Mouse (Mus musculus) CD4-positive, CD25-positive, alpha-beta regulatory T cell, adult 4 months (primary cell): ENCODE data around the gene Frmd4a. TPM values are rescaled to one million over a fixed set of nuclear protein-coding genes. Genes with fewer than 3 reads are reported as not detected.

Source experiments
- ATAC-seq: one replicate; pipeline ENCODE4 v1.8.0; 2017
- polyA plus RNA-seq, 2 experiments: library from polyadenylated mRNA; unstranded; fragments of 100-300 nt; shearing (Covaris generic); gene quantifications; one replicate each; pipeline ENCODE4 v1.2.1; 2017

Frmd4a gene
- 1 to 10 TPM; 1.2 TPM for polyA plus RNA-seq

DNA sequence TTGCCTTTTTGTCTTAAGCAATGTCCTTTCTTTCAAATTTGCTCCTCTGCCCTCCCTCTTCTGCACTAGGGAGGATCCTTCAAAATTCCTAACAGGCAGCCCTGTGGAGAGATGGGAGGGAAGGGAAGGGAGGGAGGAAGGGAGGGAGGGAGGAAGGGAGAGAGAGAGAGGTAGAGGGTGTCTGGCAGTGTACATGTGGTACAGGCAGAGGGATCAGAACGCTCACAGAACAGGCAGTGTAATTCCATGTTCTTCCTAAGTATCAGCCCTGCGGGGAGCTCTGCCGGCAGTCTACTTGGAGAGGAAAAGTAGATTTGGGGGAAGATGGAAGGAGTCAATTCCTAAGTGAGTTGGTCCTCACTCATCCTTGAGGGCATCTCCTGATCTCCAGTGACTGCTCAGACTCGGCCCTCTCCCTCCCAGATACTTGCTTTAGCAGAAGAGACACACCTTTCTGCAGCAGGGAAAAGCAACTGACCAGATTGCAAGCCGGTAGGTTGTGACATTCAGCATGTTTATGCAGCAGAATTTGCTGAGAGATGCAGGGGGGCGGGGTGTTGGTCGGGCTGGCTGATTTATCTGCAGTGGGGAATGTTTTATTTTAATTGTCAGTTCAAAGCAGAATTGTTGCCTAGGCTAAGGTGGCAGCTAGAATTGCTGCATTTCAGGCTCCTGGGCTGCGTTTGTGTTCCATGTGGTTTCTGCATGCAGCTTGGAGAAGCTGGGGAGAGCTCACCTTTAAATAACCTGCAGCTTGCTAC lies at the start of gene Frmd4a:
Frmd4a (plus strand) TSS at position 190 of the 761 bp plus-strand sequence.
- no peak for ATAC-seq

DNA sequence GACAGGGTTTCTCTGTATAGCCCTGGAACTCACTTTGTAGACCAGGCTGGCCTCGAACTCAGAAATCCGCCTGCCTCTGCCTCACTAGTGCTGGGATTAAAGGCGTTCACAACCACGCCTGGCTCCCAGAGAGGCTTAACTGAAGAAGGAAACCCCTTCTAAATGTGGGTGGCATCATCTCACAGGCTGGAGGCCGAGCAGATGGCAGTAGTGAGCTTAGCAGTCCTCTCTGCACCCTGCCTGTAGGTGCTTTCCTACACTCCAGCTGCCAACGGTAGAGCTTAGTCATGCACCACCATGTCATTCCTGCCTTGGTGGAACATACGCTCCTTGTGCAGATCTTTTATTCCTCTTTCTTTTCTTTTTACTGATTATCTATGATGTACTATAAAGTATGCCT lies 28.6 kb upstream of the Frmd4a start:
- no peak for ATAC-seq

- ATAC-seq = no peak
Measured at GRCm38 (mm10) chr2:3990431-3990830, 27.1 kb upstream of the Frmd4a start.

DNA sequence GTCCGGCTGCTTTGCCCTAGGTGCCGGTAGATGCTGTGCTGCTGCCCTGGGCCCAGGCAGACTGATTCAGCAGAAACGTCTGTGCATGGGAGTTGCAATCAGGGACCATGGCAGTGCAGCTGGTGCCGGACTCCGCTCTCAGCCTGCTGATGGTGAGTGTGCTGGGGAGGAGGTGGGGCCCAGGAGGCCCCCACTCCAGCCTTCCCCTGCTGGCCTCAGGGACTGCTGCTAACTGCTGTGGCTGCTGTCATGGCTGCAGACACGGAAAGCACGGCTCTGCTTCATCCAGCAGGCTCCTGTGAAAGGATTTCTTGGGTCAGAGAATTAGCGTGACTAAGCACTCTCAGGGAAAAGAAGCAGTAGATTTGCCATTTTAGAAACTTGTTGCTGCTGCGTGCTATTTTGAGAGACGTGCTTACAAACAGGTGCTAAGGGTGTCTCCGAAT lies 937 bp downstream of the Frmd4a start:
- ATAC-seq = no peak

GRCm38 (mm10) chr2:4018909-4019308 lies 1.4 kb downstream of the Frmd4a start:
- no peak for ATAC-seq

DNA sequence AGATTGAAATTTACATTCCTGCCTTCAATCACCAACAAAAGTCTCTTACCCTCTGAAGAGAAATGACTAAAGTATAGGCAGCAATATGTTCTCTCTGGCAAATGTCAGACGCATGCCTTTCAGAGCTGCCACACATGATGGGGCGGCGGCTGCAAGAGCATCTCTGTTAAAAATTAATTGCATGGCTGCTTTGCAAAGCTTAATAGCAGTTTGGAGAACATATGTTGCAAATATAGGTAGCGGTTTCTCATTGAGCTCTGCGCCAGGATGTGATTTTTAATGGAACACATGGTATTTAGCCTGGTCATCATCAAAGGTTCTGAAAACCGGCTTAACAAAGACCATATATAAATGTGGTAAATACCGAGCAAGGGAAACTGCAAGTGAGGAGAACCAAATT lies 7.4 kb downstream of the Frmd4a start:
- no peak for ATAC-seq

DNA sequence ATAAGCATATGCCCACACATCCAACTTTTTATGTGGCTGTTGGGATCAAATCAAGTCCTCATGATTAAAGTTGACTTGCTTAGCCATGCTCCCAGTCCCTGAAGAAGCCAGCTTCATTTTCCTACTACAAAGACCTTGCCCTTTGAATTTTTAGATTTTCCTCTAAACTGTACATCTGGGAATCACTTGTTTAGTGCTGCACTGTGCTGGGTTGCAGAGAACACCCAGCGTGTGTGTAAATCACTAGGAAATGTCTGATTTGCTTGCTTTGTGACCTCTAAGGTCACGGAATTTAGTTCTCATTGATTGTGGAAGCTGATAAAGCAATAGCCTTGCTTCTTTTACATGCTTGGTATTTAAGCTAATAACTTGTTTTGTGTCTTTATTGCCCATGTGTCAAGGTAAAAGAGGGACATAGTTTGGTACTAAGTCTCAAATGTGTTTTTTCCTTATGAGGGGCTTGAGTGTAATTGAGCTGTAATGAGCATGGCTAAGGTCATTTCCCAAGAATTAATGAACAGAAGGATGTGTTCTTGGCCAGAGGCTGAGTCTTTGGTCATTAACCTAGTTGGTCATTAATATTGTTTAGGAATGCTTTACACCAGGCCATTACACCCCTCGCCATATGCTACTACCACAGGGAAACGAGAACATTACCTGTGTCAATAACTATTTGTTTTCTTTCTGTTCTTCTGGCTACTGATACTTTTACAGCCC lies 11.7 kb downstream of the Frmd4a start:
- ATAC-seq = no peak

GRCm38 (mm10) chr2:4036153-4036589 lies 18.7 kb downstream of the Frmd4a start:
- ATAC-seq = no peak

GRCm38 (mm10) chr2:4036651-4037117 lies 19.2 kb downstream of the Frmd4a start:
- no peak for ATAC-seq

DNA sequence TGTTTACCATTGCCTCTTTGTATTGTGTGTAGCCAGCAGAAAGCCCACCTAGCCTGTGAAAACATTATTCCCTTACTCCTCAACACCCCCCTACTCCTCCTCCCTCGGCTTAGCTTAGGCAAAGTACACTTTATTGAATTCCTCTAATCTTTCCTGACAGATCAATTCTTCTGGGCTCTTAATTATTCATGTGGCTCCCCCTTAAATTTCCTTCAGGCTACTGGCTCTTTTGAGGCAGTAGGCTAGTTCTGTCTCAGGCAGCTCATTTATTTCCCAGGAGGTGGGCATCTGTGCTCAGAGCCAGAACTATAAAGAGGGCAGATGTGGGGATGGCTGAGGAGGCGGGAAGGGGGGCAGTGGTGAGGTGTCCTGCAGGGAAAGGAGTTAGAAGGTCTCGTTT lies 24.5 kb downstream of the Frmd4a start:
- no peak for ATAC-seq

- no peak for ATAC-seq
Measured at GRCm38 (mm10) chr2:4055481-4055880, 38.0 kb downstream of the Frmd4a start.

GRCm38 (mm10) chr2:4060675-4061074 lies 43.2 kb downstream of the Frmd4a start:
- ATAC-seq = no peak

- no peak for ATAC-seq
Measured at GRCm38 (mm10) chr2:4071831-4072230, 54.3 kb downstream of the Frmd4a start.

DNA sequence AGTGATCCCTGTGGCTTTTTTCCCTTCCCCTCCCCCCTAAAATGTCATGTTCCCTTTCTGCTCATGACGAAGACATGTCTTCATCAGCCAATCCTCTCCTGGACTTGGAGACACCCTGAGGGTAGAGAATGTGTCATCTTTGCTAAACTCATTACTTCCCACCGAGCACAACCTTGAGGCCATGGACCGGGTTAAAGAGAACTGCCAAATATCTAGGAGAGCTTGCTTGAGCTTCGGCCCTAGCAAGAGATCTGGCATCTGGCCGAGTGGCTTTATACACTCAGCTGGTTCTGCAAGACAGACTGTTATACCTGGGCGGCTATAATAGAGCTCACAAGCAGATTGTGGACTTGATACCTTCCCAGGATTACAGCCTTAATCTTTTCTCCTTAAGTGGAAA lies 66.4 kb downstream of the Frmd4a start:
- no peak for ATAC-seq

GRCm38 (mm10) chr2:4097601-4098000 lies 80.1 kb downstream of the Frmd4a start:
- no peak for ATAC-seq

- ATAC-seq = no peak
Measured at GRCm38 (mm10) chr2:4098948-4099776, 81.6 kb downstream of the Frmd4a start.

DNA sequence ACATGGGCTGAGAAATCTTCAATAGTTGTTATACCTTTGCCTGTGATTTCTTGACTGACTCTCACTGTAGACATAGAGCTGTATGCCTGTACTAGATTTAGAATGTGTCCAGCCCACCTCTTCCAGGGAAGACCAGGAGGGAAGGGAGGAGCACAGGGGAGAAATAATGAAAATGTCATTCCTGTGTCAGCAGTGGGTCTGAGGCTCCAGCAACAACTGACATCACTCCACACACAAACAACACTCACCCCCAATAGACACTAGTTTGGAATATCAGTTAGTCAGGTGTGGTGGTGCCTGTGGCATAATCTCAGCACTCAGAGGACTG lies 82.2 kb downstream of the Frmd4a start:
- no peak for ATAC-seq

DNA sequence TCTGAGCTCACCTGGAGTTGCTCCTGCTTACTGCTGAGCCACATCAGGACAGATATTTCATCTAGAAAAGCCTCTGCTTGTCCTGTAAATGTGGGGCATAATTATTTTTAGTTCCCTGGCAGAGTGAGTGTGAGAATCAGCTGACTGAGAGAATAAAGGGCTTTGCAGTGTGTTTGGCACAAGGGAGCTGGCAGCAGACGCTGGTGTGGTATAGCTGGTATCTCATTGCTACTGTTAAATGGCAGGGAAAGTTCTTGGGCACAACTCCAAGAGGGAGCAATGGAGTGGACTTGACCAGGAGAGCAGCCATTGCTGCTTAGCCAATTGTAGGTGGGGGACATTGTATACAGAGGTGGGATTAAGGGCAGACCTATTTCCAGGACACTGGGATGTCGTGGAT lies 83.9 kb downstream of the Frmd4a start:
- ATAC-seq = no peak

- no peak for ATAC-seq
Measured at GRCm38 (mm10) chr2:4113303-4113920, 95.9 kb downstream of the Frmd4a start.

DNA sequence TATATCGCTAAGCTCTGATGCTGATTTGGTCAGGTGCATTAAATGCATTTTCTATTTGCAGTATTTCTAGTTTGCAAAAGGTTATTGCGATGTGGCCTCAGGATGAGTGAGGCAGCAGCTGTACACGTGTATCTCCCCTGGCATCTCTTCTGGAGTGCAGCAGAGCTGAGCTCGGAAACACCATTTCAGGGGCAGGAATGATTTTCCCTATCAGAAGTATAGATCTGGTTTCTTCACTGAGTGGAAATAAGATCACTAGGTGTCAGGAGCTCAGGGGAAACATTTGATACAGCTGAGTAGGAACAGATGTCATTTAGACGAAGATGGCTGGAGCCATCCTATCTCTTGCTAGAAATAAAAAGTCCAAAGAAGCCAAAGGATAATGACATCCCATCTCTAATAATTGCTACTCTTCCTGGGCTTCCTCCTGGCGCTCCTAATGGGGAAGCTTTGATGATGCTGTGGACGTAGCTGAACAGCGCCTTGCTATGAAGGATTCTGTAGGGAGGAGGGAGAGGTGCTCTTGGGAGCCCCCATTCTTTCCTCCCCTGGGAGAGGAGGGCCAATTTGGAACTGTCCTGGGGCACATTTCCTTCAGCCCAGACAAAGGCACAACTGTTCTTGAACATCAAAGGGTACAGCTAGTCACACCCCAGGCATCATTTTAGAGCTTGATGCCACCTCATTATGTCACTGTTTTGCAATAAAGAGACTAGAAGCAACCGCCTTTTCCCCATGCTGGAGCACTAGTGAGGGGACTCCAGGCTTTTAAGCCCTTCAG lies 102.4 kb downstream of the Frmd4a start:
- no peak for ATAC-seq

GRCm38 (mm10) chr2:4131216-4131615 lies 113.7 kb downstream of the Frmd4a start:
- no peak for ATAC-seq

- ATAC-seq = no peak
Measured at GRCm38 (mm10) chr2:4137493-4137892, 120.0 kb downstream of the Frmd4a start.
